Mouse (Mus musculus) layer of hippocampus, adult 9-11 months (tissue): ENCODE data around the gene Ccl17.

ENCODE experiments used
- DNase-seq: peaks from one replicate; pipeline ENCODE4 v3.0.0; 2022

The Ccl17 gene

DNA sequence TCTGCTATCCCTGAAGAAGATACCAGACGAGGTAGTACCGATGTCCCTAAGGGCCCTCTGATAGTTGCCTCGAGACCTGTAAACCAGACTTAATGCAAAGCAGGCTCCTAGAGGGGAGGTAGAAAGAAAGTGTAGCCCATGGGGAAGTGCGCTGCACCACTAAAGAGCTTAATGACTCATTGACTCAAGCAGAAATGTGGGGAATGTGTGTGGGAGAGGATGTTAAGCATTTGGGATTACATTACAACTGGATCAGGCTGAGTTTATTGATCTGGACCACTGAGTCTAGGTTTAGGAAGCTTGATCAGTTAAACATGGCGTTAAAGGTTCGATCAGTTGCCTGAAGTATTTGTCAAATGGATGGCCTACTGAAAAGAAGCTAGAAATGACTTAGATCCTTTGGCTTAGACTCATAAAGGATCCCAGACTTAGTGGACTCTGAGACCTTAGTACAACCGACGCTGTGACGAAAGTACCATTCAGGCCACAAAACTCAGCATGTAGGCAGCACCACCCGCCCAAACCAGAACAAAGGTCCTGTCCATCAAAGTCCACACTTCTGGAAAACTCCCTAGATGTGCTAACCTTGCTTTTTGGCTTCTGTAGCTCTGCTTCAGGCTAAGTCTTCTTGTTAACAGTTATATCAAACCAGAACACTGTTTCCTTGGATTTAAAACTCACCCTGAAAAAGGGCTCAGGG, 20.8 kb upstream of the Ccl17 start:
- no peak for DNase-seq

GRCm38 (mm10) chr8:94794368-94794767, 15.9 kb upstream of the Ccl17 start:
- no peak for DNase-seq

DNA sequence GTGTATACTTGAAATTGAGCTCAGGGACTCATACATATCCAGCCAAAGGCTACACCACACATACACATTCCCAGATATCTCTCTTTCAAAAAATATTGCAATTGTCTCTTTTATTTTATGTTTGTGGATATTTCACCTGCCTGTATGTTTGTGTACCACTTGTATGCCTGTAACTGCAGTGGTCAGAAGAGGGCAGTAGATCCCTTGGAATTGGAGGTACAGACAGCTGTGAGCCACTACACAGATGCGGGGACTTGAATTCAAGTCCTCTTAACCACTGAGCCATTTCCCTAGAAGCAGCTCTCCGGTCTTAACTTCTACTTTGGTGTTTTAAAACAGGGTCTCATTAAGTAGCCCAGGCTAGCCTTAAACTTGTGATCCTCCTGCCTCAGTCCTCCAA, 15.5 kb upstream of the Ccl17 start:
- no peak for DNase-seq

DNA sequence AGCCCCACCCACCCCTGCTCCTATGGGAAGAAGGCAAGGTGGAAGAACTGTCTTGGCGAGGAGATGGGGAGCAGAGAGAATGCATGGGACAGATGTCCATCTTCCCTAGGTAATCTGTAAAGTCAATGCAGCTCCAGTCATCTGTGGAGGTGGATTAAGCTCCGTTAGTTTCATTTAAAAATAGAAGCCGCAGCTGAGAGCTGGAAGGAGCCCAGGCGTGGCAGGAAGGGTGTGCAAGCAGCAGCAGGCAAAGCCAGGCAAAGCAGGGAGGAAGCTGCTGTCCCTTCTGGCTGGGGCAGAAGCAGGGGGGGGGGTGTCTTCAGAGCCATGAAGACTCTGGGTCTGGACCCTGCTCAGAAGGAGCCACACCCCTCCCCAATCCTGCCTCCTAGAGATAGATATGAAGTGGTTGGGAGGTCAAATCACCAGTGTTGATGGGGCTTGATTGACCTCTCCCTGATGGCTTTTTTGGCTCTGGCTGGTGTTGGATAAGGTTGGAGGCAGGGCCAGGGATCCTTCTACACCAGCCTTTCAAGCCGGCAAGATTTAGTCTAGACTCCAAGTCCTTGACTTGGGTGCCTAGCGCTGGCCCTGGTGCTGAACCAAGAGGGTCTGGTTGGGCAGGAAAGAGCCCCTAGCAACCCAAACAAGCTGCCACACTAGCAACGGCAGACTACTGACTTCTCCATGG, 9.8 kb upstream of the Ccl17 start:
- peak; percentile 64 for DNase-seq

DNA sequence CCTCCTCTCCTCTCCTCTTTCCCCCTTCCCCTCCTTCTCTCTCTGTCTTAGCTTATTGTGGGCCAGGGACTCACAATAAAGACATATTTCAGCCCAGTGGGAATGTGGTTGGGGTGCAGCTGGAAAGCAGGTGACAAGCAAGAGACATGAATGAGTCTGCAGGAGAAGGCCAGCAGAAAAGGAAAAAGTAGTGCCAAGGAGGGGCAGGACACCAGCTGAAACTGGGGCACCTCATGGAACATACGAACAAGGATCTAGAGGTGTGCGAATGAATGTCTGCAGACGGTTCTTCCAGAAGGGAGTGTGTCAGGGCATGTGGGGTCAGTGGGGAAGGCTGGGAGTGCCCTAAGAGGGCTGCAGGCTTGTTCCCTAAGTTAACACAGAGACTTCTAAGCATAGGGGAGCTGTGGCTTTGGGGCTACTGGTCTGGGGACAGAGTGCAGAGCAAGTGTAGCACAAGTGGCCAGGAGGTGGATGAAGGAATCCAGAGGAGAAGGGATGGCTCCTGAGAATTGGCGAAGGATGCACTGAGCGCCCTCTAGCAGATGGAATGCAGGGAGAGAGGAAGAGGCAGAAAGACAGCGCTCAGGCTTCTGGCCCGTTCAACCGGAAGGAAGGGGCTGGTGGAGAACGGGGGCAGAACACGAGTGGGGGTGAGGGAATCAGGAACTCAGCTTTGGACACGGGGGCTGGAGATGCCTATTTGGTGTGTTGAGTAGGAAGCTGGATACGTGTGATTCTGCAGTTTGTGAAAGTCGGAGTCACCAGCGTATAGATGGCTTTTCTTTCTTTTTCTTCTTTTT, 8.8 kb upstream of the Ccl17 start:
- no peak for DNase-seq

GRCm38 (mm10) chr8:94802375-94802774, 7.9 kb upstream of the Ccl17 start:
- DNase-seq, result no peak

DNA sequence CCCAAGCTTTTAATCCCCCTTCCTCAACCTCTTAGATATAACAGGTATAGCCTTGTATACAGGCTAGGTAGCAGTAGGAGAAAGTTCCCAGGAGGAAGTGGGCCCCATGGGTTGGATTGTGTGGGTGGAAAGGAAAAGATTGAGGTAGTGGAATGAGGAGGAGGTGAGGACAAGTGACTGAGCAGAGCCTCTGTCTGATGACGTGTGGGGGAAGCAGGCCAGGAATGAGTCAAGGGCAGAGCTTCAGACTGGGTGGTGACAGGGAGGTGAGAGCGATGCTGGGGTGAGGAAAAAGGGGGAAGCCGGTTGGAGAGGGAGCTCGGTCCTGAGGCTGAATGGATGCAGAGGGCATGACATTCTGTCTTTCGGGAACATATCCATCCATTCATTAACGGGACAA, 6.7 kb upstream of the Ccl17 start:
- no peak for DNase-seq

DNA sequence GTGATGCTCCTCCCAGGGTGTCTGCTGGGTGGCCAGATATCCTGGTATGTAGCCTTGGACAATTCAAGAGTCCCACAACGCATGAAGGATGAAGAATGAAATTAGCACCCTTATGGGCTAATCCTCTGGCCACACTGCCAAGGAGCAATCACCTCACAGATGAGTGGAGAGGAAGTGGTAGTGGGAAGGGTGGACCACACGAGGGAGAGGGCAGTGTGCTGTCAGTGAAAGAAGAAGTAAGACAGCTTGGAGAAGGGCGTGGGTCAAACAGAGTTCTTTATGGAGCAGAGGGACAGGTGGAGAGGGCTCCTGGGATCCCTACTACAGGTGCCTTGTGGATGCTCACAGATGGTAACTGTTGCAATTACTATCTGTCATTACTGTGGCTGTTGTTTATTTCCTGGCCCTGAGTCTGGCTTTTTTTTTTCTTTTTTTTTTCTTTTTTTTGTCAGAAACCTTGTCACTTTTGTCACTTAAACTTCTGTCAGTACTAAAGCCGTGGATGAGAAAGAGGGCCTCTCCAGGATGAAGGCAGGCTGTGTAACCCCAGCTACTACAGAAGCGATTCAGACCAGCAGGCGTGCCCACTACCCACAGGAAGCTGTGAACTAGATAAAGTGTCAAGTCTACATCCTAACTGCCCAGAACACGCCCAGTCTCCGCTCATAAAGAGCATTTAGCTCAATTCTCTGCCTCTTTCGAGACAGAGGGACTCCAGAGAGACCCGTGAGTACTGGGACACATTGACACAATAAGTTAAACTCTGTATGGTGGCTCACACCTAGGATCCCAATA, 5.5 kb upstream of the Ccl17 start:
- DNase-seq, result no peak

- DNase-seq, result no peak
Observed at GRCm38 (mm10) chr8:94805811-94806210, 4.4 kb upstream of the Ccl17 start.

- no peak for DNase-seq
Observed at GRCm38 (mm10) chr8:94807506-94807905, 2.7 kb upstream of the Ccl17 start.

DNA sequence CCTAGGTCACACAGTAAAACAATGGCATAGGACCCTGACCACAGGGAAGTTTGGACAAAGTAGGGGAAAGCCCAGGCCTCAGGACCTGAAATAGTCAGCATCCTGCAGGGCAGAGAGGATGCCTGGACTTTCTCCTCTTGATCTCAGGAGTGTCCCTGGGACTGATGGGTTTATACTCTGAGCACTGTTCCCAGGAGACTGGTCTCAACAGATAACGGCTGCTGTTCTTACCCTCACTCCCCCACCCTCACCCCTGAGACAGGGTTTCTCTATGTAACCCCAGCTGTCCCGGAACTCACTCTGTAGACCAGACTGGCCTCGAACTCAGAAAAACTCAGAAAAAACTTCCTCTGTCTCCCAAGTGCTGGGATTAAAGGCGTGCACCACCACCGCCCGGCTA, 1.9 kb upstream of the Ccl17 start:
- DNase-seq, result no peak

DNA sequence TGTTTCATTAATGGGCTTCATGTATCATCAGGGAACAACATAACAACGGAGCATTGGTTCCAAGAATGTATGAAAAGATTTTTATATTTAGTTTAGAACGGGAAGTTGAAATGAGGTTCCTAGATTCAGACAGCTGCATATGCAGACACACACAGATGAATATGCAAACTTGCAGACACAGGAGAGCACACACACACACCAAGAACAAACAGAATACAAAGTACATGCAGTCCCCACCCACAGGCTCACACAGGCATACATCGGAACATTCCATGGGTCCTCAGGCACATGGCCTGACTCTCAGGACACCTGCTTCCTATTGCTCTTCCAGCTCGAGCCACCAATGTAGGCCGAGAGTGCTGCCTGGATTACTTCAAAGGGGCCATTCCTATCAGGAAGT, 602 bp downstream of the Ccl17 start:
- peak; percentile 51 for DNase-seq

DNA sequence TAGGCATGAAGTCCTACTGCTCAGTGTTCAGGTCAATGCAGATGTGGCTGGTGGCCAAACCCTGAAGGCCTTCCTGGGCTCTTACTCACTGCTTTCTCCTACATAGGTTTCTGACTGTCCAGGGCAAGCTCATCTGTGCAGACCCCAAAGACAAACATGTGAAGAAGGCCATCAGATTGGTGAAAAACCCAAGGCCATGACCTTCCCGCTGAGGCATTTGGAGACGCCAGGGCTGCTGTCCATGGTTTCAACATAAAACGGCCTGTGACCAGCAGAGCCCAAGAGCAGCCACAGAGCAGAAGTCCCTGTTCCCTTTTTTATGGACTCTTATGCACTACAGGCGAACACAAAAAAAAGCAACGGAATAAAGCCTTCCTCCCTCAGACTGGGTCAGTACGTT, 1.4 kb downstream of the Ccl17 start:
- DNase-seq, result no peak

- peak; percentile 90 for DNase-seq
Observed at GRCm38 (mm10) chr8:94812645-94813098, 2.4 kb downstream of the Ccl17 start.

GRCm38 (mm10) chr8:94814556-94814955, 4.3 kb downstream of the Ccl17 start:
- DNase-seq, result no peak

GRCm38 (mm10) chr8:94817933-94818332, 7.7 kb downstream of the Ccl17 start:
- no peak for DNase-seq

GRCm38 (mm10) chr8:94819671-94820179, 9.5 kb downstream of the Ccl17 start:
- no peak for DNase-seq

DNA sequence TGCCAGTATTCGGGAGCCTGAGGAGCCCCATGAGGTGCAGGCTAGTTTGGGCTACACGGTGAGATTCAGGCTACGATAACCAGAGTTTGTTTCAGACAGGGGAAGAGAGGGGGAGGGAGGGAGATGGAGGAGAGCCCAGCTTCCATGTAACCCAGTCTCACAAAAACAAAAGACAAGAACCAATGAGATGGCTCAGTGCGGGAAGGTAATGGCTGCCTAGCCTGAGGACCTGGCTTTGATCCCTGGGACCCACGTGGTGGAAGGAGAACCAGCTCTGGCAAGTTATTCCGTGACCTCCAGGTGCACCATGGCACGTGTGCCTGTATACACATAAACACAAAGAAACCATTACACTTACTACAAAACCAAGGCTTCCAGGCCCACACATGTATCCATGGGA, 10.3 kb downstream of the Ccl17 start:
- no peak for DNase-seq

GRCm38 (mm10) chr8:94821381-94821780, 11.1 kb downstream of the Ccl17 start:
- no peak for DNase-seq

DNA sequence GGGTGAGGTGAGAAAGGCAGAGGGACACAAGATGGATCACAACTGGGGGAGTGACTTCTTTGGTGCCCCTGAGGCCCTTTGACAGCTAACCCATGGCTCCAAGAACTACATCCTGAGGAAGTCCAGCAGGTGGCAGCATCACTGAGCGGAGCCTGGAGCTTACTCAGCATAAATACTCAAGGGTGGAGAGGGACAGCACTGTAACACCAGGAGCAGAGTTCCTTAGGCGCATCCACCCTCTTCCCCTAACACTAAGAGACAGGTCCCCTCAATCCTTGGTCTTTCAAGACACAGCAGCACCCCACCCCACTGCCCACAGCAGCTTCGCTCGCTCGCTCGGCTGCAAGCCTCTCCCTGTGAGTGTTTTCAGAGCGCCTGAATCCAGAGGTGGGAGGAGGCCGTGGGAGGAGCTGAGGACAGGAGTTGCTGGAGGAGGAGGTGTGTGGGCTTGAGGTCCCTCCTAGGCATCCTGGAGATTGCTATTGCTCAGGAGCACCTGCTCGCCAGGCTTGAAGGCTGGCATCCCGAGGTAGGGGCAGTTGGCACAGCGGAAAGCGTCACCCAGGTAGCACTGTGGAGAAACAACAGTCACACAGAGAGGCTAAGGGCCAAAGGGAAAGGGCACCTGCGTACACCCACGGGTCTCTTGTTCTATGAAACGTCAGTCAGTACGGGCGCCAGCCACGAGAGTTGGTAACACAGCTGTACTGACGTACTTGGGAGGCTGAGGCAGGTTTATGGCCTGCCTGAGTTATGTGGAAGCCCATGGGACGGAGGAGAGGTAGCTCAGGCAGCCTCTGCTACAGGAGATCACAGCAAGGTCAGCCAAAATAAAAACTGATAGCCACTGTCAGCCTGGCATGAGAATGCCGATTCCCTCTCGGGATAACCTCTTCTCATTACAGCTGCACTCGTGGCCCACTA, 12.6 kb downstream of the Ccl17 start:
- DNase-seq, result peak; percentile 38

- DNase-seq, result no peak
Observed at GRCm38 (mm10) chr8:94825170-94825569, 14.9 kb downstream of the Ccl17 start.

DNA sequence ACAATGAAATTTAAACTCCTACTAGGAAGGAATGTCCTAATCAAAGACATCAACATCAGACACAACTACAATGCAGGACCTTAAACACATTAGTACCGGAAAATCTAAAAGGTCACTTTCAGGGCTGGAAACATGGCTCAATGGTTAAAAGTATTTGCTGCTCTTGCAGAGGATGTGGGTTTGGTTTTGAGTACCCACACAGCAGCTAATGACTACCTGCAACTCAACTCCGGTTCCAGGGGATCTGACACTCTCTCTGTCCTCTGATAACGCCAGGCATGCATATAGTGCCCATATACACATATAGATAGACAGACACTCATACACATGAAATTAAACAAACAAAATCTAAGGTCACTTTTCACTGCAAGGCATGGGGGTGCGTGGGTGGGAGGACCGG, 16.0 kb downstream of the Ccl17 start:
- no peak for DNase-seq
